Mouse (Mus musculus) small intestine, adult 2 months (tissue): Measurements from ENCODE around the gene Slamf8. TPM values are rescaled to one million over a fixed set of nuclear protein-coding genes. Genes with fewer than 3 reads are reported as not detected.

Experiments used
- H3K27ac ChIP-seq: fragments of 200-500 bp; 2 replicates; pipeline ENCODE4 v1.5.1; 2012; ENCODE audit warnings: low read depth, low read length, control low read depth, inconsistent platforms; ENCODE audit not compliant: insufficient read depth
- H3K27me3 ChIP-seq: fragments of 200-500 bp; 2 replicates; pipeline ENCODE4 v1.6.1; 2012; ENCODE audit warnings: mild to moderate bottlenecking, moderate library complexity, low read length, inconsistent platforms; ENCODE audit not compliant: control insufficient read depth, insufficient read depth
- H3K36me3 ChIP-seq: fragments of 200-500 bp; 2 replicates; pipeline ENCODE4 v1.6.1; 2012; ENCODE audit warnings: mild to moderate bottlenecking, low read length, control low read depth, inconsistent platforms; ENCODE audit not compliant: control insufficient read depth, insufficient read depth
- H3K4me1 ChIP-seq: fragments of 200-500 bp; 2 replicates; pipeline ENCODE4 v1.6.1; 2012; ENCODE audit warnings: low read length, inconsistent platforms, mixed read lengths; ENCODE audit not compliant: control insufficient read depth, insufficient read depth, insufficient read length
- H3K4me3 ChIP-seq: fragments of 200-500 bp; 2 replicates; pipeline ENCODE4 v1.5.1; 2012; ENCODE audit warnings: low read depth, mild to moderate bottlenecking, control low read depth, inconsistent platforms, low read length, moderate library complexity
- CTCF ChIP-seq: fragments of 200-500 bp; IDR thresholded peaks from 2 replicates; pipeline ENCODE4 v1.5.1; 2012; ENCODE audit warnings: low read depth, mild to moderate bottlenecking, control low read depth, inconsistent platforms, low read length, moderate library complexity, mixed read lengths; ENCODE audit not compliant: insufficient replicate concordance, insufficient read length; ENCODE audit errors: extremely low read depth
- POLR2A ChIP-seq: fragments of 200-500 bp; IDR thresholded peaks from 2 replicates; pipeline ENCODE4 v1.6.1; 2012; ENCODE audit warnings: low read depth, mild to moderate bottlenecking, control low read depth, inconsistent platforms, low read length, moderate library complexity
- WGBS: fragments of 180-500 bp; shearing (Covaris S2); methylation state at CpG from one replicate; pipeline ENCODE4 v1.1.7; 2018; 5-methylcytosine and 5-hydroxymethylcytosine counted together
- polyA plus RNA-seq: library from polyadenylated mRNA; depleted of rRNA; stranded (reverse); fragments of >200 nt; gene quantifications from 2 replicates; pipeline ENCODE4 v1.2.3, GENCODE M21; 2012

The Slamf8 gene
- polyA plus RNA-seq, 1 experiment: 4.4 TPM

GRCm38 (mm10) chr1:172631721-172632120 lies 41.4 kb upstream of the Slamf8 start:
- 89% methylated on average over 5 of the region's 5 CpGs for WGBS
- Histone ChIP-seq H3K27ac (no peak overlapping the region), H3K36me3 (no peaks in the 10 kb centered on the region), H3K4me3 (no peak overlapping the region), H3K27me3 (no peaks in the 10 kb centered on the region), H3K4me1 (no peaks in the 10 kb centered on the region)
- TF ChIP-seq CTCF: no peak
- no peak for TF ChIP-seq POLR2A

- no peaks in the 10 kb centered on the region for H3K4me1 ChIP-seq
- TF ChIP-seq CTCF (no peak), POLR2A (no peak)
- WGBS: 76% methylated on average over 7 of the region's 7 CpGs
- H3K4me3 ChIP-seq: no peak overlapping the region
- no peaks in the 10 kb centered on the region for H3K36me3 ChIP-seq
- H3K27me3 ChIP-seq: no peaks in the 10 kb centered on the region; the same call in 1 of the 2 replicates
- H3K27ac ChIP-seq: no peak overlapping the region
These were observed 39.5 kb upstream of the Slamf8 start for GRCm38 (mm10) chr1:172629831-172630230.

- WGBS: 92% methylated on average over 3 of the region's 3 CpGs
- TF ChIP-seq CTCF (no peak), POLR2A (no peak)
- Histone ChIP-seq H3K4me1 (no peaks in the 10 kb centered on the region), H3K4me3 (no peak overlapping the region), H3K27ac (no peak overlapping the region), H3K36me3 (no peaks in the 10 kb centered on the region), H3K27me3 (no peaks in the 10 kb centered on the region; the same call in 1 of the 2 replicates)
These were observed 35.9 kb upstream of the Slamf8 start for GRCm38 (mm10) chr1:172626306-172626705.

DNA sequence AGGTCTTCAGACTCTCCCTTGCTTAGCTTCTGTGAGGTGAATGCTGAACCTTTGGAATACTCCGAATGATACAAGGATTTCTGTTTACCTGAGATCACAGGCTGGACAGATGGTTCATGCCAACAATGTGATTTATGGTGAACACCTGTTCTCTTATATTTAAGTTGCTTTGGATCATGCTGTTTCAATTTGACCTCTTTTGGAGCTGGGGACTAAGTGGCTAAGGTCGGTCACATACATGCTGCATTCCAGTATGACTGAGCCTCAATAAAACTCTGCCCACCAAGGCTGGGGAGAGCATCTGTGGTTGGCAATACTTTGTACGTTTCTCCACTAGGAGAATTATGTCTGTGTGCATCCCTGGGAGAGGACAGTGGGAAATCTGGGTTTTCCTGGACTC lies 33.7 kb upstream of the Slamf8 start:
- Histone ChIP-seq H3K4me3 (no peak overlapping the region), H3K27me3 (no peaks in the 10 kb centered on the region; the same call in 1 of the 2 replicates), H3K36me3 (no peaks in the 10 kb centered on the region), H3K4me1 (no peaks in the 10 kb centered on the region), H3K27ac (no peak overlapping the region)
- TF ChIP-seq CTCF (no peak), POLR2A (no peak)
- WGBS: 47% methylated on average over 3 of the region's 3 CpGs

DNA sequence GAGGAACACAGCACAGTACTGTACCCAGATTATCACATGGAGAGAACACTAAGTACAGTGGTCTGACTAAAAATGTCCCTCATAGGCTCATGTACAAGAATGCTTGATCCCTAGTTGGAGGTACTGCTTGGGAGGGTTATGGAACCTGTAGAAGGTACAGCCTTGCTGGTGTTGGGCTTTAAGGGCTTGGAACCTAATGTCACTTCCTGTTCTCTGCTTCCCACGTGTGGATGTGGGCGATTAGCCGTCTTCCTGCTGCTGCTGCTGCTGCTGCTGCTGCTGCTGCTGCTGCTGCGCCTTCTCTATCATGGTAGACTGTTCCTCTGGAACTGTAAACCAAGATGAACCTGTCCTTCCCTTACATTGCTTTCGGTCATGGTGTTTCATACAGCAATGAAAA lies 33.2 kb upstream of the Slamf8 start:
- Histone ChIP-seq H3K36me3 (no peaks in the 10 kb centered on the region), H3K27me3 (no peaks in the 10 kb centered on the region; the same call in 1 of the 2 replicates), H3K4me3 (no peak overlapping the region), H3K4me1 (no peaks in the 10 kb centered on the region), H3K27ac (no peak overlapping the region)
- TF ChIP-seq CTCF: no peak
- no peak for TF ChIP-seq POLR2A
- WGBS: 54% methylated on average over 5 of the region's 5 CpGs

GRCm38 (mm10) chr1:172619235-172619634 lies 28.9 kb upstream of the Slamf8 start:
- no peak for TF ChIP-seq POLR2A
- peak; percentile 98 for TF ChIP-seq CTCF
- WGBS: 4% methylated on average over 7 of the region's 7 CpGs

GRCm38 (mm10) chr1:172618141-172618540 lies 27.8 kb upstream of the Slamf8 start:
- Histone ChIP-seq H3K4me3 (no peak overlapping the region), H3K4me1 (no peaks in the 10 kb centered on the region), H3K27me3 (peaks cover 3% of the 10 kb centered on the region; the same call in 1 of the 2 replicates), H3K36me3 (no peaks in the 10 kb centered on the region), H3K27ac (no peak overlapping the region)
- 68% methylated on average over 4 of the region's 4 CpGs for WGBS
- TF ChIP-seq POLR2A (no peak), CTCF (no peak)

More at GRCm38 (mm10) chr1:172619235-172619634, 28.9 kb upstream of the Slamf8 start:
- Histone ChIP-seq H3K4me1 (no peaks in the 10 kb centered on the region), H3K36me3 (no peaks in the 10 kb centered on the region), H3K27ac (no peak overlapping the region), H3K4me3 (no peak overlapping the region), H3K27me3 (peaks cover 3% of the 10 kb centered on the region; the same call in 1 of the 2 replicates)
